Mouse (Mus musculus) testis, postnatal 10 days (tissue): ENCODE results near the gene Acot1.

Experiments
- DNase-seq: peaks from one replicate; pipeline ENCODE4 v3.0.0; 2021; ENCODE audit warnings: low spot score

The Acot1 gene

DNA sequence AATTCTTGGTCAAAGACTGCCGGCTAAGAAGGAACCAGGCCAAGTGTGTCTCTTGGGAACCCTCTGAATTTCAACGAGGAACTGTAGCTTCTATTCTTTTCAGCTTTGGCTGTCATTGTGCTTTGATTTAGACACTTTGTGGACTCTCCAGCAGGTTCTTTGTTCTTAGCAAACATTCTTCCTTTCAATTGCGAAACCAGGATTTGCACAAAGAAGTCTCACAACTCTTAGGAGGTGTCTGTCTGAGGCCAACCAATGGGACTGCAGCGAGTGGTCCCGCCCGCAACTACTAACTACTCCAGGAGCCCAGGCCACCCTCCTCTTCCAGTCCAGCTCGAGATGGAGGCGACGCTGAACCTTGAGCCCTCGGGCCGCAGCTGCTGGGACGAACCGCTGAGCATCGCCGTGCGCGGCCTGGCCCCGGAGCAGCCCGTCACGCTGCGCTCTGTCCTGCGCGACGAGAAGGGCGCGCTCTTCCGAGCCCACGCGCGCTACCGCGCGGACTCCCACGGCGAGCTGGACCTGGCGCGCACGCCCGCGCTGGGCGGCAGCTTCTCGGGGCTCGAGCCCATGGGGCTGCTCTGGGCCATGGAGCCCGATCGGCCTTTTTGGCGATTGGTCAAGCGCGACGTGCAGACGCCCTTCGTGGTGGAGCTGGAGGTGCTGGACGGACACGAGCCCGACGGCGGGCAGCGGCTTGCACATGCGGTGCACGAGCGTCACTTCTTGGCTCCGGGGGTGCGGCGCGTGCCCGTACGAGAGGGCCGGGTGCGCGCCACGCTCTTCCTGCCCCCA lies at the start of gene Acot1:
Acot1 (plus strand) TSS at position 320 of the 795 bp plus-strand sequence.
- peak; percentile 82 for DNase-seq

DNA sequence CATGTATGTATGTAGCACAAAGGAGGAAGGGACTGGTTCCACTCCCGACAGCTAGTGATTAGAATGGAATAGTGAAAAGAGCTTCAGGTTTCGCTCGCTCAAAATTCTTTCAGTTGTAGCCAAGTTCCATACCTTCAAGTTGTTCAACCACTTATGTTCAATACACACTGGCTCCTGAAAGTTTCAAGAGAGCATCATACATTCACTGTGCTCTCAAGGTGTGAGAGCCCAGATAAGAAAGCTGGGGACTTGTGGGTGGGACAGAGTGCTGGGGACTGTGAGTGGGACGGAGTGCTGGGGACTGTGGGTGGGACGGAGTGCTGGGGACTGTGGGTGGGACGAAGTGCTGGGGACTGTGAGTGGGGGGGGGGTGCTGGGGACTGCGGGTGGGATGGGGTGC lies 44.1 kb upstream of the Acot1 start:
- DNase-seq, result no peak

DNA sequence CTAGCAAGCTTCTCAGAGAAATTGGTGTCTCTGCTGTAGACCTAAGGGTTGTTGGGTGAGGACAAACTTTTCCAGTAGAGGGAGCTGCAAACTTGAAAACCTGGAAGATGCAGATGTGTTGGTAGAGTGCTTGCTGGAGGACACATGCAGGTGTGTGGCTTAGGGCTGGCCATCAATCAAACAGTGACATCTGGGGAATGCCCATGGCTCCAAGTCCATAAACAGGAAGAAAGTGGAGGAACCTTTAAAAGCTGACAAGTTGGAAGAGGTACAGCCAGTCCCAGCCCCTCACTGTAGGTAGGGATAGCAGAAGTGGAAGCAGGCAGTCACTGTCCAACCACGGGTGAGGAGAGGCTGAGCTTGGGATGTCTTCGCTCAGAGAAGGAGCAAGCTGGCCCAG lies 37.2 kb upstream of the Acot1 start:
- no peak for DNase-seq

DNA sequence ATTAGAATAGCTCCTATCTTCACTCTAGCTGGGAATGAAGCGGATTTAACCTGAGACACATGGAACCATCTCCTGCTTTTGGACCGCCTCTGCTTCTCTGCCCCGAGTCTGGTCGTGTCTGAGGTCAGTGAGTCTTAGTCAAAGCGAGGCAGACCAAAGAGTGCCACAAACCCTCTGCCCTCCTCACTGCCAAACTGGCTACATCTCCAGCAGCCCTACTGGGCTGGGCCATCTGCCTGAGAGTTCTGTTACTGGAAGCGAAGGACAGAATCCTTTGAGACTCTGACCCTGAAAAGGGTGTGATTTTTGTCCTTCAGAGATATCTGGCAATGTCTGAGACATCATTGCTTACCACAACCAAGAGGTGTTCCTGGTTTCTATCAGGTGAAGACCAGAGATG lies 30.4 kb upstream of the Acot1 start:
- no peak for DNase-seq

DNA sequence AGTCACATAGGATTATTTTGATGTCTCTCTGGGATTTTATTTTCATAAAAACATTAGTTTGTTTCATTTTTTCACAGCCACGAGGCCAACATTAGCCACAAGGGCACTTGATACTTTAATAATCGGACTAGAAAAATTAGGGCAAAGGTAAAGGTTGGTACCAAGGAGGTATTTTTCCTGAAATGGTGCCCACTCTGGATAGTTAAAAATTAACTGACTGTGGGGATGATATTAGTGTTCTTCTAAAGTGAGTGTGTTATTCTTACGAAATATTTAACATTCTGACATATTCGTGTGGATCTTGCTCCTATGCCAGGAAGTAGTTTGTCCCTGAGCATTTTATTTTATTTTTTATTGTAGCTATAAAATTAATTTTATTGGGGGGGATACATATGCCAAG lies 27.7 kb upstream of the Acot1 start:
- DNase-seq, result no peak

DNA sequence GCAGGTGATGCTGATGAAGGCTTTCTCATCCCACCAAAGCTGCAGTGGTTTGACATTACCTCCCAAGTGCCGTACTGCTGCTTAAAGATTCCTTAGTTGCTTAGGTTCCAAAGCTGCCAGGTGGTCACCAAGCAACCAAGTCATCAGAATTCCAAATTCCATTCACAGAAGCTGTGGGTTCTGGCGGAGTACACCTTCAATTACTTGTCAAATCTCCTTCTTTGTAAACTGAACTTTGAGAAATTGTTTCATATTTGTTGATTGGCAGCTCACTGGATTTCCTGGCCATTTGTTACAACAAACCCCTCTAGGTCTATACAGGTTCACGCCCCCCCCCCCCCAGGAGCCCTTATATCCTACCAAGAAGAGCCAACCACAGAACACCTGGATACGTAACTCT lies 24.5 kb upstream of the Acot1 start, which contains the start of gene Heatr4:
Heatr4 (minus strand) TSS at position 101 of the 400 bp plus-strand sequence.
- no peak for DNase-seq

DNA sequence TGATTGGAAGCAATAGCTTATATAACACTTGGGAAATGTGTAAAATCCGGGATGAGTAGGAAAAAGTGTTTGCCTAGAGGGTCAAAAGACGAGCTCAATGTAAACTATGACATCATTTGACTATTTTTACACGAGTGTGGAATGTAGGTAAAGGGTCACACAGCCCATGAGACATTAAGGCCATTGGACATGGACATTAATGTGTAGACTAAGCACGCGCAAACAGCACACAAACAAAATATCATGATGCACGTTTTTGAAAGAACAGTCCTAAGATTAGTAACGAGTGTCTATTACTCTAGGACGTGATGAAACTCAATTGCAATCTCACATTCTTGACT lies 22.1 kb upstream of the Acot1 start:
- no peak for DNase-seq

DNA sequence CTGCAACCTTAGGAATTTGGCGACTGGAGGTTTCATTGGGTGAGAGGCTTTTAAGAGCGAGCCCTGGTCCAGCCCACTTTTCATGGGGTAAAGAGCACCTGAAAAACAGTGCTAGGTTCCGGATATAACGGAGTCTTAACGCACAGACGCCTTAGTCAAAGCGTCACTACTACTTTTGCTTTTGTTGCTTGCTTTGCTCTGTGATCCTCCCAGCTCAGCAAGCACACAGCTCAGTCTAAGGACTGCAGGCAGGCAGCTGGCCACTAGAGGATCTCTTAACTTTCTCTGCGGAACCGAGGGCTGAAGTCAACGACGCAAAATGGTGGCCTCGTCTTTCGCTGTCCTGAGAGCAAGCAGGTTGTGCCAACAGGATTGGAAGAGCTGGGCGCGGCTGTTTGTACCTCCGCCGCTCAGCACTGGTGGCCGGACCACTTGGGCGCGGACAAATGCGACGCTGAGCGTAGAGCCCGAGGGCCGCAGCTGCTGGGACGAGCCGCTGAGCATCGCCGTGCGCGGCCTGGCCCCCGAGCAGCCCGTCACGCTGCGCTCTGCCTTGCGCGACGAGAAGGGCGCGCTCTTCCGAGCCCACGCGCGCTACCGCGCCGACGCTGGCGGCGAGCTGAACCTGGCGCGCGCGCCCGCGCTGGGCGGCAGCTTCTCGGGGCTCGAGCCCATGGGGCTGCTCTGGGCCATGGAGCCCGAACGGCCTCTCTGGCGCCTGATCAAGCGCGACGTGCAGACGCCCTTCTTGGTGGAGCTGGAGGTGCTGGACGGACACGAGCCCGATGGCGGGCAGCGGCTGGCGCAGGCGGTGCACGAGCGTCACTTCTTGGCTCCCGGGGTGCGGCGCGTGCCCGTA lies 21.5 kb upstream of the Acot1 start, which contains the start of gene Acot2:
Acot2 (plus strand) TSS at position 279 of the 859 bp plus-strand sequence.
- DNase-seq, result peak; percentile 79

DNA sequence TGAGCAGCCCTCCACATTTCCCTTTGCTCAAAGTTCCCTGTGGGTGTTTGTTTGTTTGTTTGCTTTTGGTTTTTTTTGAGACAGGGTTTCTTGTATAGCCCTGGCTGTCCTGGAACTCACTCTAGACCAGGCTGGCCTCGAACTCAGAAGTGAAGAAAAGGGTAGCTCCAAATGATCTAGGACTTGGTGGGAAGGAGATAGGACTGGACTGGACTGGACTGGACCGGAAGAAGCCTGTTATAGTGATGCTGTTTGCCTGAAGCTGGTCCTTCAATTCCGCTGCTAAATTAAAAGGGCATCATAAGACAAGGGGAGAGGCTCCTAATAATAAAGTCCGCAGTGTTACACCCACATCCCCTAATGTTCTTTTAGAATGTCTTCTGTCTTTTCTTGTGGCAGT lies 20.8 kb upstream of the Acot1 start:
- DNase-seq, result no peak

DNA sequence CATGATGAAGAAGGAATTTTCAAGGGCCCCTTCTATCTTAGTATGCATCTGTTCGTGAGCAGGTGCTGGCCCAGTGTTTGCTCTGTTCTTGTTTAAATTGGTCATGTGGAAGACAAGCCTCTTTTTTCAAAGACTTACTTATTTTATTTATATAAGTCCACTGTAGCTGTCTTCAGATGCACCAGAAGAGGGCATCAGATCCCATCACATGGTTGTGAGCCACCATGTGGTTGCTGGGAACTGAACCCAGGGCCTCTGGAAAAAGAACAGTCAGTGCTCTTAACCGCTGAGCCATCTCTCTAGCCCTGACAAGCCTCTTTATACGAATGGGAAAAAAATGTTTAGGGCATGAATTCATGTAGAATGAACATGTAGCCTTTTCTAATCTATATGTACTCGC lies 19.9 kb upstream of the Acot1 start:
- DNase-seq, result no peak

DNA sequence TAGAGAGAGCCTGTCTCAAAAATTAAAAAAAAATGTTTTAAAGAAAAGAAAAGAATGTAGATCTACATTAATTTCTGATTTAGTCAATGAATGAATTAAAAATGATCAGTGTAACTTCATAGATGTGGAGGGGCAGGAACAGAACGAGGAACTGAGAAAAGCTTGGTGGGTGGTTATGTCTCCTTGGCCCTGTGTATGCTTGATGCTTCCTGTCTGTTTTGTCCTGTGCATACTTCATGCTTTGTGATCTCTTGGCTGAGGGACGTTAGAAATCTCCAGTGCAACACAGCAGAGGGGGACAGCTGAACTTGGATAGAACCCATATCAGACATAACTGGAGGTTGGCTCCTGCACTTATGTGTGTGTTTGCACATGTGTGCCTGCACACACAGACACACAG lies 12.1 kb upstream of the Acot1 start:
- DNase-seq, result no peak

DNA sequence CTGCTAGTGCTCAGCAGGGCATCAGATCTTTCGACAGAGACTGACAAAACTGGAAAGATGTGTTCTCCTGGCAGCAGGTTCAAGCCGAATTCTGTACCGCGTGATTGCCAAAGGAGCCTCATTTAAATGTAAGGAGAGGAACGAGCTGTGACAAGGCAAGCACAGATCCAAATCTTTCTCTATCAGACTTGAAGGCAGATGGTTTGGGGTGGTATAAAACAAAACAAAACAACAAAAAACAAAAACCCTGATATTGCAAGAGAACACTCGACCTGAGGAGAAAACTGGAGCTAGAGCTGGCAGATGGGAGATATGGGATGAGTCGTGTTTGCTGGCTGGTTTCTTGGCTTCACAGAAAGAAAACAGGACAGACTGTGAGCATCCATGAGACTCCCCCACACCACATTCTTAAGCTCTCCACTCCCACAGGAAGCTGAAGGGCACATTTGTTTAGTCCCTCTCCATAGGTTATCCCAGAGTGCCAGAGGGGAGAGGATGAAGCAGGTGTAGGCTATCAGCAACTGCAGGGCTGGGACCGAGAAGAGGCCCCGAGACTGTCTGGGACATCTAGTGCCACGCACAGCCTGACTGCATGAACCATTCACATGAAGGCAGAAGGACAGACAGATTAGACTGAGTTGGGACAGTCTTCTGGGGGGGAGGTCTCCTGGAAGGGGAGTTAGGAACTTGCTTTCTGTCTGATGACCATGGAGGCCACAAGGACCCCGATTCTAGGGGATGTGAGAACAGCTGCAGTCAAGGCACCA lies 10.8 kb upstream of the Acot1 start:
- no peak for DNase-seq

DNA sequence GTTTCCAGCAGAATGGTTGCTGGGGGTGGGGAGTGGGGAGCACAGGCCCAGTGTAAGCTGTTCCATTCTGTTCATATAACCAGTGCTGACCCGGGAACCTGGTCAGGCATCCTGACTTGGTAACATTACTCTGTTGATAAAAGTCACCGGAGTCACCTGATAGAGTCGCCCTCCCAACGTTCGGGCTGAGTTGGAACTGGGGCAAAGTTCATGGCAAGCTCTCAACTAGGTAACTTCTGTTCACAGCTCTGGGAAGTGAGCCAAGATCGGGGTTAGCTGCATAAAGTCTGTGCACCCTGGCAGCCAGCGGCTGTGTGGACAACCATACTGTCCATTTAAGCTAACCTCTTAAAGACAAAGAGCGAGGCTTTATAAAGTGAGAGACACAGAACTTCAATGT lies 10.1 kb upstream of the Acot1 start:
- DNase-seq, result peak; percentile 67

DNA sequence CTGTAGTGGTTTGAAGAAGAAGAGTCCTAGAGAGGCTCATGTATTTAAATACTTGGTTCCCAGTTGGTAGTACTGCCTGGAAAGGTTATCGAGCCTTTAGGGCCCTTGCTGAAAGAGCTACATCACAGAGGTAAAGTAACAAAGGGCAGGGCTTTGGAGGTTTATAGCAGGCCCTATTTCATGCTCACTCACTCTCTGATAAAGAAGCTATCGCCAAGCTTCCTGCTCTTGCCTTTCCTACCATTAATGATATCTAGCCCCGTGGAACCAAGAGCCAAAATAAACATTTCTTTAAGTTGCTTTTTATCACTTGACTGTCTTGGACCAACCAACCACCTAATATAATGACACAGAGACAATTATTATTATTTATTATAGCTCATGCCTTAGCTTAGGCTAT lies 8.9 kb upstream of the Acot1 start:
- DNase-seq, result no peak

DNA sequence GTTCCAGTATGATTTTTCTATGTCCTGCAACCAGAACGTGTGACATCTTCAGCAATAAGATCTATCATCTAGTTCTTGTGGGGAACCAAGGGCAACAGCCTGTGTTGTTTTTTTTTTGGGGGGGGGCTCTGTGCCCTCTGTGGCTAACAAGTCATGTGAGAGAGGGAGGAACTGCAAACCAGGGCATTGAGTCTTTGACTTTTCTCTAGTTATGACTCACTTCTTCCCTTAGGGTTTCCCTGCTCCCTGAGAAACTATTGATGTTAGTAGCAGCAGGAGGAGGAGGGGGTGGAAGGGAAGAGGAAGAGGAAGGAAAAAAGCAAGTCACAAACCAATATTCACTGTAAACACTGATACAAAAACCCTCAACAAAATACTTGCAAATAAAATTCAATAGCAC lies 5.4 kb upstream of the Acot1 start:
- no peak for DNase-seq

DNA sequence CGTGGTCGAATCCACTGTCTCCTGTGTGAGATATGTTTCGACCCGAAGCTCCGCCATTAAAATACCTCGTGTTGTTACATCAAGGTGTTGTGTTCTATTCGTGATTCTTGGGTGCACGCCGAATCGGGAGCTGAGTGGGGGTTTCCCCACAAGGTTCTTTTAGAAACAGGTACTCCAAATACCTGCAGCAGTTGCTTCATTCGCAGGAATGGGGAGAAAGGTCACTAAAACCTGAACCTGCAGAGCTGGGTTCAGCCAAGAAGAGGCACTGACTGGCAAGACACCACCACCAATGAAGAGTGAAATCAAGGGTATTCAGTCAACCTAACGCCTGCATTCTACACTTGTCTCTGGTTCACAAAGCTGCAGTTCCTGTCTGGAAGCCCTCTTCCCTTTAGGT lies 1.0 kb upstream of the Acot1 start:
- DNase-seq, result no peak

DNA sequence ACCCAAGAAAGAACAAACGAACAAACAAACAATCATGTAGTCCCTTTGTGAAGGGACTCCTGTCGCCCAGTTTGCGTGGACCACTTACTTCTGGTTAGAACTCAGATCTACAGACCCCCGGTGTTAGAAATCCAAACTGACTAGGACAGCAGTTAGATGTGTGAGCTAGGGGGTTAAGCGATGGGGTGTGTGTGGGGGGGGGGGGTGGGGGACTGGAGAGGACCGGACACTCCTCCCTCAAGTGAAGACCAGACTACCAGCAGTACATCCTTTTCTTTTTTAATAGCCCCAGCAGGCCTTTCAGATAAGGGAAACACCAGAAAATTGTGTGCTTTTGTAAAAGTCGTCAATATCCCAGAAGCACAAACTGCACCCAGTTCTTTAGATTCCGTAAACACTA lies 561 bp upstream of the Acot1 start:
- no peak for DNase-seq

DNA sequence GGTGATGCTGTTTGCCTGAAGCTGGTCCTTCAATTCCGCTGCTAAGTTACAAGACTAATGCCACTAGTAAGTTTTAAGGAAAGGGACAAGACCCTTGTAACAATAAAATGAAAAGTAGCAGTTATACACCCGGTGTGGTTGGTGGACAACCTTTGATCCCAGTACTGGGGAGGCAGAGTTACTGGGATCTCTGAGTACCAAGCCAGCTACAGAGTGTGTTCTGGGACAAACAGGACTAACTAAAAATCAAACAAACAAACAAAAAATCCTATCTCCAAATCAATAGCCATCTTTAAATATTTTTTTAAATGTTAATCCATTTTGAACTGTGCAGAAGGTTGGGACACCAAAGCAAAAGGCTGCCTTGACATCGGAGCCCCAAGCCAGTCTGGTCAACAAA lies 911 bp downstream of the Acot1 start:
- no peak for DNase-seq

DNA sequence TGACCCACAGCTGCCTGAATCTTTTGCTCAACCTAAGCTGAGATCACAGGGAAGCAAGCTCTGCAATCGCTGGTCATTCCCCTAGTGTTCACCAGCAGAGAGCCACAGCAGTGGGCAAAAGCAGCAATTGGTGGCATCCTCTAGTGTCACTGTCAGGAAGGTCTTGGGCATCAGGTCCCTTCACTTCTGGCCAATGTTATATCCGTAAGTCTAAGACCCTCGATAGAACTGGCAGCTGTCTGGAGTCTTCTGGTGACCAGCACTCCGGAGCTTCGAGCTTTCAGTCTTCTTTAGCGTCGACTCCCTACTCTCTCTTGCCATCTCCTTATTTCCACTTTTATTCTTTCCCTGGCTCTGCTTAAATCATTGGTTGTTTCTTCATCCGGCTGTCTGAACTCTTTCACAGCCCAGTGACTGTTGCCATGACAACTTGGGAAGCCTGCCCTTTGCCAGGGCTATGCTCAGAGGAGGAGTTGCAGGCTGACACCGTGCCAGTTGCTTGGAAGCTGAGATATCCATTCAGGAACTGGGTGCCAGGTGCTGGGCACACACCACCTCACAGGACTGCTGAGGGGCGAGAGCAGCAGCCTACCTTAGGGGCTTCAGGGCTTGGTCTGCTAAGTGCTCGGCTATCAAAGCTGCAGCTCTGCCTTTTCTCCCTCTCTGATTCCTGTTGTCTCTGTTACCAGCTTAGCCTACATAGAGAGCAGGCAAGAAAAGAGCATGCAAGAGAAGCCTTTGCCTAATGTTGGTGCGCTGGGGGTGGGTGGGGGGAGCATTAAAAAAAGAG lies 2.2 kb downstream of the Acot1 start:
- peak; percentile 83 for DNase-seq

DNA sequence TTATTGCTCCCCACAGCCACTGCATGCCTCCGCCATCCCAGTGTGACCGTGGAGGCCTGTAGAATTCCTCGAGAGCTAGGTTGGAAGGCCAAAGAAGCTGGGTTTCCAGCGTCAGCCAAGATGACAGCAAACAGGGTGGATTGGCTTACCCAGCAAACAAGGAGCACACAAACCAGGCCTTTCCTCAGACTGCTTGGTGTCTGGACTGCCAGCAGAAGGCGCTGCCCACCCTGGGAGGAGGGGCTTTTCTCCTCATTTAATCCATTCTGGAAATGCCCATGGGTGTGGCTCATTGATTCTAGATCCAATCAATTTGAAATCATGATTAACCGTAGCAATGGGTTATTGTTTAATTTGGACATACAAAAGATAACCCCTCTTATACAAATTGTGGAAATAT lies 3.8 kb downstream of the Acot1 start:
- no peak for DNase-seq

DNA sequence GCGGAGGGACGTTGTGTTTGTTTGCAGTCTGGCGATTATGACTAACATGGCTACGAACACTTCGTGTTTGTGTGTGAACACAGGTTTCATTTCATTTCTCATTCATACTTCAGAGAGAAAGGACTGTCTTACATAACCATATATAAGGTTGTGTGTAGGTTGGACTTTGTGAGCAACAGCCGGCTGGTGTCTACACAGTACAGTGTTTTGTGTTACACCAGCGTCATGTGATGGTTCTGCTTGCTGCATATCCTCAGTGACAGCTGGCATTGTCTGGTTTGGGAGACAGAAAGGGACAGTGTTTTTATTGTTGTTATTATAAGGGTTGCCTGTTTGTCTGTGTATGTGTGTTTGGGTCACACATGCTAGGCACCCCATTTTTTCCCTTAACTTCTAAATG lies 4.4 kb downstream of the Acot1 start:
- DNase-seq, result no peak

DNA sequence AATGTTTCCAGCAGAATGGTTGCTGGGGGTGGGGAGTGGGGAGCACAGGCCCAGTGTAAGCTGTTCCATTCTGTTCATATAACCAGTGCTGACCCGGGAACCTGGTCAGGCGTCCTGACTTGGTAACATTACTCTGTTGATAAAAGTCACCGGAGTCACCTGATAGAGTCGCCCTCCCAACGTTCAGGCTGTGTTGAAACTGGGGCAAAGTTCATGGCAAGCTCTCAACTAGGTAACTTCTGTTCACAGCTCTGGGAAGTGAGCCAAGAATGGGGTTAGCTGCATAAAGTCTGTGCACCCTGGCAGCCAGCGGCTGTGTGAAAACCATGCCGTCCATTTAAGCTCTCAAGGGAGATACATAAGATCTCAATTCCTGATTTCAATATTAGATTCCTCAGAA lies 11.2 kb downstream of the Acot1 start:
- DNase-seq, result peak; percentile 54
